Mouse (Mus musculus): ENCODE results near the gene Gm10999. TPM values are rescaled to one million over a fixed set of nuclear protein-coding genes. Genes with fewer than 3 reads are reported as not detected.
"Not testable (repeated sequence)": the region's sequence is repeated elsewhere in the genome, so short reads cannot be mapped to it uniquely, and the experiment has no call there.

The Gm10999 gene
- polyA plus RNA-seq (2015; fragmentation: Nextera tagmentation; extraction: Ambion mirVana): not detected in 2 replicates

DNA sequence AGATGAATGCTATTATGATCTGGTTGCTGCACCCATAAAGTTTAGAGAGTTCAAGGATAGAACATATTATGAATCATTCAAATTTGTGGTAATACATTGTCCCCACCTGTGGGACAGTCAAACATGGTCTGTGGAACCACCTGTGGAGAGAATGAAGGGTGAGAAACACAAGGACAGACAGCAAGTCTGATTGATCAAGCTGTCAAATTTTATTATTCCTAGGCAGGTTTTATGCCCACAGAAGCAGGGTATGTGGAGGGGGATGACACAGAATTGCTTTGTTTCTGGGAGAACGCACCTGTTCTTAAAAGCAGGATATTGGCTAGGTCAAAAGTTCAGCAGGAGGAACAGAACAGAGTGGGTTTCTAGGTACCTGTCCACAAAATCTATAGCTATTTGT is at the start of gene Gm10999:
Gene Gm10999, minus strand, starts transcription at position 101 of the 400 bp plus-strand sequence.
- DNase-seq (ENCODE audit: low spot score) (no peak), ATAC-seq (ENCODE audit: low FRiP score, low TSS enrichment) (no peak)
- H3K9me3 ChIP-seq (ENCODE audit: control insufficient read depth, low read length): no peaks in the 10 kb centered on the region
- H3K27ac ChIP-seq (replicated peaks): no peak within 1 kb of the TSS
- no peaks in the 10 kb centered on the region for H3K4me1 ChIP-seq (replicated peaks; ENCODE audit: control insufficient read depth, insufficient read depth)
- 60% methylated on average over 1 of the region's 1 CpGs for WGBS
- no peak for TF ChIP-seq CTCF (IDR thresholded peaks at IDR 0.05; ENCODE audit: low read depth)
- TF ChIP-seq EP300 (optimal IDR thresholded peaks at IDR 0.05): no peak
- H3K4me2 ChIP-seq (replicated peaks; ENCODE audit: low read depth): no peak within 1 kb of the TSS
- no peaks in the 10 kb centered on the region for H3K27me3 ChIP-seq (ENCODE audit: control insufficient read depth, insufficient read depth, low read length)
- H3K4me3 ChIP-seq (ENCODE audit: low read depth, low read length): no peak within 1 kb of the TSS
- no peak within 1 kb of the TSS for H3K9ac ChIP-seq (ENCODE audit: low read length)
- H3K36me3 ChIP-seq (ENCODE audit: control insufficient read depth, insufficient read depth, low read length): no peaks in the 10 kb centered on the region

DNA sequence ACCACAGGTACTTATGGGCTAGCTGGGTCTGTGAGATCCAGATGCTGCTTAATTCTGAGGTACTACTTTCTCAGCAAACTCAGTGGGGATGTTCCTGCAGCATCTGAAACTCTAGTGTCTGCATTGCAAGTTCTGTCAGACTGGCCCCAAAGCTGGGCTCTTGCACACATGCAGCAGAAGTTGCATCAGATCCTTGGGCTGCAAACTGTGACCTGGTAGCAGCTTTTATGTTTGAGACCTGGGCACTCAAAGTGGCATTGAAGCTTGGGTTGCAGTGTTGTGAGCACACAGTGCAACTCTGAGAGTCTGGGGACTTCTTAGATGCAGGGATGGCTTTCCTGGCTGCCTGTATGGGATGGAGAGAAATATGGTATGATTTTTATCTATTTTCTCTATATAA is 2.0 kb upstream of the Gm10999 start:
- TF ChIP-seq EP300 (optimal IDR thresholded peaks at IDR 0.05): no peak
- no peak for TF ChIP-seq CTCF (IDR thresholded peaks at IDR 0.05; ENCODE audit: low read depth)
- ATAC-seq (ENCODE audit: low FRiP score, low TSS enrichment): no peak

DNA sequence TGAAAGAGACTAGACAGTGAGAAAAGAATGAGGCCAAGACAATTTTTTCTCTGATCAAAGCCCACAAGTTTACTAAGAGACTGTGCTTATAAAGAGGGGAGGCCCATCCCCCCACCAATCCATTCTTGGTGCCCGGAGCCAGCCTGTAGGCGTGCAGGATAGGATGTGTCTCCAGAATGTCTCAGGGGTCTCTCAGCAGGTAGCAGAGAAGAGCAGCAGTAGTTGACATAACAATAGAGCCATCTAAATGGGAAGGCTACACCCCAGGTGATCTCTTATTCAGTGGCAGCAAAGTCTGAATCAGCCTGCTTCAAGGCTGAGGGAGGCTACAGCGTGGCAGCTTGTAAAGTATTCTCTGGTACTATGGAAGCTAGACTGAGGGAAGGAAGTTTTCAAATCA is 15.7 kb downstream of the Gm10999 start:
- ATAC-seq (ENCODE audit: low FRiP score, low TSS enrichment); H3K4me2 ChIP-seq (replicated peaks; ENCODE audit: low read depth); H3K27ac ChIP-seq (replicated peaks); H3K9me3 ChIP-seq (ENCODE audit: control insufficient read depth, low read length); H3K36me3 ChIP-seq (ENCODE audit: control insufficient read depth, insufficient read depth, low read length); DNase-seq (ENCODE audit: low spot score); H3K4me1 ChIP-seq (replicated peaks; ENCODE audit: control insufficient read depth, insufficient read depth); H3K9ac ChIP-seq (ENCODE audit: low read length); H3K4me3 ChIP-seq (ENCODE audit: low read depth, low read length); H3K27me3 ChIP-seq (ENCODE audit: control insufficient read depth, insufficient read depth, low read length): not testable (repeated sequence)
- WGBS: 69% methylated on average over 3 of the region's 3 CpGs

More for the DNA sequence above, 2.0 kb upstream of the Gm10999 start:
- Histone ChIP-seq H3K27me3 (ENCODE audit: control insufficient read depth, insufficient read depth, low read length) (no peaks in the 10 kb centered on the region), H3K9ac (ENCODE audit: low read length) (no peak overlapping the region), H3K27ac (replicated peaks) (no peak overlapping the region), H3K4me1 (replicated peaks; ENCODE audit: control insufficient read depth, insufficient read depth) (no peaks in the 10 kb centered on the region), H3K4me2 (replicated peaks; ENCODE audit: low read depth) (no peak overlapping the region), H3K9me3 (ENCODE audit: control insufficient read depth, low read length) (no peaks in the 10 kb centered on the region), H3K36me3 (ENCODE audit: control insufficient read depth, insufficient read depth, low read length) (no peaks in the 10 kb centered on the region), H3K4me3 (ENCODE audit: low read depth, low read length) (no peak overlapping the region)
- DNase-seq (ENCODE audit: low spot score): no peak

Other genes starting within 250 kb of the Gm10999 start
- not detected in 2 replicates for gene Ccdc7a, start 66.1 kb downstream of the Gm10999 start, polyA plus RNA-seq (2015; fragmentation: Nextera tagmentation; extraction: Ambion mirVana)
- not detected in 2 replicates for gene Ccdc7b, start 64.5 kb downstream of the Gm10999 start, polyA plus RNA-seq (2015; fragmentation: Nextera tagmentation; extraction: Ambion mirVana)
- 15.4 and 15.9 TPM in 2 replicates for gene 2610044O15Rik8, start 102.7 kb upstream of the Gm10999 start, polyA plus RNA-seq (2015; fragmentation: Nextera tagmentation; extraction: Ambion mirVana)